Mouse (Mus musculus) spleen, adult 2 months (tissue): ENCODE data around the gene R3hdm2. TPM values are rescaled to one million over a fixed set of nuclear protein-coding genes. Genes with fewer than 3 reads are reported as not detected.

ENCODE experiments used
- DNase-seq, 2 experiments: peaks; one replicate each; pipeline versions ENCODE4 v3.0.0 to v3.0.0-alpha.2; 2012 to 2021; ENCODE audit warnings: low spot score in 2 of 2, low read depth in 1 of 2
- H3K27ac ChIP-seq: fragments of 200-500 bp; 2 replicates; pipeline ENCODE4 v1.5.1; 2012; ENCODE audit warnings: low read length, inconsistent platforms; ENCODE audit not compliant: insufficient read depth
- H3K27me3 ChIP-seq: fragments of 200-500 bp; 2 replicates; pipeline ENCODE4 v1.6.1; 2012; ENCODE audit warnings: mild to moderate bottlenecking, moderate library complexity, low read length, inconsistent platforms; ENCODE audit not compliant: control insufficient read depth, insufficient read depth
- H3K36me3 ChIP-seq: fragments of 200-500 bp; 2 replicates; pipeline ENCODE4 v1.6.1; 2012; ENCODE audit warnings: mild to moderate bottlenecking, low read length, inconsistent platforms; ENCODE audit not compliant: control insufficient read depth, insufficient read depth
- H3K4me1 ChIP-seq: fragments of 200-500 bp; 2 replicates; pipeline ENCODE4 v1.6.1; 2011; ENCODE audit warnings: inconsistent platforms; ENCODE audit not compliant: control insufficient read depth, insufficient read depth, insufficient read length
- H3K4me3 ChIP-seq: fragments of 200-500 bp; 2 replicates; pipeline ENCODE4 v1.5.1; 2011; ENCODE audit warnings: mild to moderate bottlenecking, inconsistent platforms; ENCODE audit not compliant: insufficient read depth, insufficient read length; ENCODE audit errors: extremely low read depth
- CTCF ChIP-seq: fragments of 200-500 bp; IDR thresholded peaks from 2 replicates; pipeline ENCODE4 v1.5.1; 2011; ENCODE audit warnings: mild to moderate bottlenecking, inconsistent platforms; ENCODE audit not compliant: insufficient read depth, insufficient read length, insufficient replicate concordance; ENCODE audit errors: extremely low read depth
- POLR2A ChIP-seq: fragments of 200-500 bp; IDR thresholded peaks from 2 replicates; pipeline ENCODE4 v1.6.1; 2011; ENCODE audit warnings: low read depth, low read length, inconsistent platforms
- WGBS: fragments of 180-500 bp; shearing (Covaris S2); methylation state at CpG from one replicate; pipeline ENCODE4 v1.1.7; 2018; 5-methylcytosine and 5-hydroxymethylcytosine counted together
- polyA plus RNA-seq: library from polyadenylated mRNA; depleted of rRNA; stranded (reverse); fragments of >200 nt; gene quantifications from 2 replicates; pipeline ENCODE4 v1.2.3, GENCODE M21; 2012

Gene R3hdm2
- polyA plus RNA-seq, 1 experiment: 67.6 TPM

GRCm38 (mm10) chr10:127369834-127370820 is 10.0 kb upstream of the R3hdm2 start, which contains the start of gene Inhbc:
Gene Inhbc, minus strand, starts transcription at chr10:127370431.
- Histone ChIP-seq H3K27me3 (no peaks in the 10 kb centered on the region), H3K27ac (no peak within 1 kb of the TSS), H3K4me1 (no peaks in the 10 kb centered on the region), H3K4me3 (no peak within 1 kb of the TSS), H3K36me3 (no peaks in the 10 kb centered on the region)
- WGBS: 90% methylated on average over 22 of the region's 22 CpGs
- no peak for DNase-seq
- TF ChIP-seq POLR2A (no peak), CTCF (no peak)

- no peak for TF ChIP-seq POLR2A
- no peak for TF ChIP-seq CTCF
- Histone ChIP-seq H3K27me3 (no peaks in the 10 kb centered on the region), H3K4me1 (no peaks in the 10 kb centered on the region), H3K27ac (no peak overlapping the region), H3K36me3 (no peaks in the 10 kb centered on the region), H3K4me3 (no peak overlapping the region)
- WGBS: 54% methylated on average over 2 of the region's 2 CpGs
- no peak for DNase-seq
Measured at GRCm38 (mm10) chr10:127371023-127371422, 9.1 kb upstream of the R3hdm2 start.

GRCm38 (mm10) chr10:127377700-127378099 is 2.4 kb upstream of the R3hdm2 start:
- H3K4me1 ChIP-seq: peaks cover 2% of the 10 kb centered on the region; the same call in 1 of the 2 replicates
- H3K27ac ChIP-seq: no peak overlapping the region
- no peak overlapping the region for H3K4me3 ChIP-seq
- 85% methylated on average over 3 of the region's 3 CpGs for WGBS
- DNase-seq: no peak
- no peaks in the 10 kb centered on the region for H3K27me3 ChIP-seq
- no peak for TF ChIP-seq POLR2A
- no peak for TF ChIP-seq CTCF
- no peaks in the 10 kb centered on the region for H3K36me3 ChIP-seq

GRCm38 (mm10) chr10:127379654-127380053 is 473 bp upstream of the R3hdm2 start:
- H3K27ac ChIP-seq: no peak overlapping the region
- H3K27me3 ChIP-seq: no peaks in the 10 kb centered on the region
- DNase-seq: no peak
- peaks cover 2% of the 10 kb centered on the region; the same call in 1 of the 2 replicates for H3K4me1 ChIP-seq
- WGBS: 85% methylated on average over 8 of the region's 8 CpGs
- H3K4me3 ChIP-seq: peak overlapping the region; percentile 68; the same call in 1 of the 2 replicates
- TF ChIP-seq CTCF (no peak), POLR2A (no peak)
- no peaks in the 10 kb centered on the region for H3K36me3 ChIP-seq

- peaks cover 2% of the 10 kb centered on the region; the same call in 1 of the 2 replicates for H3K4me1 ChIP-seq
- DNase-seq: peak; percentile 12 to 46
- WGBS: 6% methylated on average over 58 of the region's 79 CpGs
- H3K27ac ChIP-seq: no peak overlapping the region
- no peaks in the 10 kb centered on the region for H3K27me3 ChIP-seq
- peak overlapping the region; percentile 68 for H3K4me3 ChIP-seq
- no peaks in the 10 kb centered on the region for H3K36me3 ChIP-seq
- TF ChIP-seq POLR2A: no peak
- TF ChIP-seq CTCF: no peak
Measured at GRCm38 (mm10) chr10:127380767-127381742, 928 bp downstream of the R3hdm2 start.

GRCm38 (mm10) chr10:127381743-127382134 is 1.6 kb downstream of the R3hdm2 start:
- H3K4me3 ChIP-seq: no peak overlapping the region
- H3K27me3 ChIP-seq: no peaks in the 10 kb centered on the region
- DNase-seq: no peak
- no peak overlapping the region for H3K27ac ChIP-seq
- no peak for TF ChIP-seq CTCF
- no peak for TF ChIP-seq POLR2A
- peaks cover 2% of the 10 kb centered on the region; the same call in 1 of the 2 replicates for H3K4me1 ChIP-seq
- H3K36me3 ChIP-seq: no peaks in the 10 kb centered on the region
- WGBS: 73% methylated on average over 2 of the region's 2 CpGs

- H3K4me3 ChIP-seq: no peak overlapping the region
- no peak for DNase-seq
- H3K36me3 ChIP-seq: peaks cover 7% of the 10 kb centered on the region; the same call in 1 of the 2 replicates
- WGBS: 89% methylated on average over 6 of the region's 6 CpGs
- H3K4me1 ChIP-seq: no peaks in the 10 kb centered on the region
- no peak overlapping the region for H3K27ac ChIP-seq
- TF ChIP-seq POLR2A: no peak
- no peak for TF ChIP-seq CTCF
- no peaks in the 10 kb centered on the region for H3K27me3 ChIP-seq
Measured at GRCm38 (mm10) chr10:127391774-127392173, 11.6 kb downstream of the R3hdm2 start.
